Mouse (Mus musculus): ENCODE data around the gene Trak1.
"Not testable (repeated sequence)": the region's sequence is repeated elsewhere in the genome, so short reads cannot be mapped to it uniquely, and the experiment has no call there.

The Trak1 gene

DNA sequence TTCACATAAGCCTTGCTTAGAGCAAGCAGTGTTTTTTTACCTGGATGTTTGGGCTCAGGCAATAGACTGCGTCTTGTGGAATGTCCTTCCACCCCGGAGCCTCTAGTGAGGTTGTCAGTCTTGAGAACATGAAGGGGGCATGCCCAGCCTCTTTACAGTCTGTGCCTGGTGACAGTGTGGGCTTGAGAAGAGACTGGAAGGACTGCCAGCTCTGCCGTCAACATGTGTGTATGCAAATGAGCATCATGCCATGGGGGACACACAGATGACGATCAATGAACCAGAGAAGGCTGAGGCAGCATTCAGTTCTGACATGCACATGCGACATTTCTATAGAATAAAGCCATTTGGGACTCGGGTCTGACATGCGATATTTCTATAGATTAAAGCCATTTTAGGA is 132.3 kb downstream of the Trak1 start:
- in situ Hi-C loops (cut with MboI, MseI), result no loop called here

DNA sequence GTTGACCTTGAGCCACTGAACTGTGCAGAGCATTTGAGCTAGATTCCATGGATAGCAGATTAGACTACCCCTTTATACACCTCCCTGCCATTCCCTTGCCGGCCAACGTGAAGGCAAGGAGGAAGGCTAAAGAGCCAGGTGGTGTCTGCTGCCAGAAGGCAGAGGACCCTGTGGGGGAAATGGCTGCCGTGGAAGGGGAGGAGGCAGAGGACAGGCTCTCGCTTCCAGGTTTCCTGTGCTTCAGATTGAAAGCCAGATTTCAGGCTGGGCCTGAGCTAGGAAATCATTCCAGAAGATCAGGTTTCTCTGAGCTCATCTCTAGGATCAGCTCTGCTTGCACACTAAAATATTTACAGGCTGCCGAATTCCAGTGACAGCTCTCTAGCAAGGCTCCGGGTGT is 133.1 kb downstream of the Trak1 start:
- in situ Hi-C loops (cut with MboI, MseI), result no loop called here

GRCm38 (mm10) chr9:121433745-121434528 is 136.6 kb downstream of the Trak1 start:
- in situ Hi-C loops (cut with MboI, MseI), result no loop called here

DNA sequence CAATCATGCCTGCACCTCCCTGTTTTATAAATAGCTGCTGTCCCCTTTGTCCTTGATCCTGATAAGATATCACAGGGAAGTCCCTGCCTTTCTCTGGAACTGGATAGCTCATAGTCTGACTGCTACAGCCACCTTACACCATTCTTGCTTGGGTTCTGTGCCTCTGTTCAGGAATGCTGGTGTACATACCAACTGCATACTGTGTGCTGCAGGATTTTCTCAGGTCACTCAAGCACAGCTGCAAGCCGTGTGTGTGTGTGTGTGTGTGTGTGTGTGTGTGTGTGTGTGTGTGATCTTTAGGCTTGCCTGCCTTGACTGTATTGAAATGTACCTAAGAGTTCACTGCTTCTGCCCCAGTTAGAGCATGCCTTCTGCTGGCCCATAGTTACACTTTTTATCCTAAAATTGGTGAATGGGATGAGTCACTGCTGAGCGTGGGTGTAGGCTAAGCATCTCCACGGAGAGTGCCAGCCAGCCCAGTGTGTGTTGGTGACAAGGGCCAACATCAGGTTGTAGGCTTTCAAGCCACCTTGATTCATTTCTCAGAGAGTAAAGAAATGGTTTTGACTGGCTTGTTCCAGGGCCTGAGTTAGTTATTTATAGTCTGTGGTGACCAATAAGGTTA is 138.1 kb downstream of the Trak1 start:
- in situ Hi-C loops (cut with MboI, MseI), result no loop called here

DNA sequence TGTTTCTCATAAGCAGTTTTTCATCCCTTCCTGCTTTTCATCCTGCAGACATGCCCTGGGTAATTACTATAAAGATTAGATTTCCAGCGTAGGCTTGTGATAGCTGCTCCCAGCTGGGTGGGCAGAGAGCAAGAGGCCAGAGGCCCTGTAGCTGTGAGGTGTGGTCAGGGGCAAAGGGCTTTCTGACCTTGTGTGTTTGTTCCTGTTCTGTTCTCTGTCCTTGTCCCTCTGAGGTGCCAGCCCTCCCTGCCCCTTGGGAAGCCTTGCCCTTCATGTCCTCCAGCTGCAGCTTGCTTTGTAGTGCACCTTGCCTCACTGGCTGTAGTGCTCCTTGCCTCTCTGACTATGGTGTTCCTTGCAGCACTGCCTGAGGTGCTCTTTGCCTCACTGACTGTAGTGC is 139.2 kb downstream of the Trak1 start:
- in situ Hi-C loops (cut with MboI, MseI), result no loop called here

DNA sequence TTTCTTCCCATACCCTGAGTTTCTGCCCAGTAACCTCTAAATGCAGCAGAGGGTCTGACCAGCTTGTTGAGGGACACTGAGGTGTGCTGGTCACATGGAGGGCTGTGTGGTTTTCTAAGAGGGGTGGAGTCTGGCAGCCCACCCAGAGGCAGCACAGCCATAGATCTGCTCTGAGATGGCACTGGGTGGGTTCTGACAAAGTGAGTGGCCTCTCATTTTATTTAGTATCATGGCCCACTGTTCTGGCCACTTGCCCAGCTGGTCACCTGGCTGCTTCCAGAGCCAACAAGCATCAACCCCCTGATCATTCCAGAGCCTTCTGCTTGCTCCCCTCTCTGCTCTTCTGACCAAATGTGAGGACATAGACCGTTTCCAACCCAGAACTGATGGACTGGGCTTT is 144.8 kb downstream of the Trak1 start:
- in situ Hi-C loops (cut with MboI, MseI), result no loop called here

DNA sequence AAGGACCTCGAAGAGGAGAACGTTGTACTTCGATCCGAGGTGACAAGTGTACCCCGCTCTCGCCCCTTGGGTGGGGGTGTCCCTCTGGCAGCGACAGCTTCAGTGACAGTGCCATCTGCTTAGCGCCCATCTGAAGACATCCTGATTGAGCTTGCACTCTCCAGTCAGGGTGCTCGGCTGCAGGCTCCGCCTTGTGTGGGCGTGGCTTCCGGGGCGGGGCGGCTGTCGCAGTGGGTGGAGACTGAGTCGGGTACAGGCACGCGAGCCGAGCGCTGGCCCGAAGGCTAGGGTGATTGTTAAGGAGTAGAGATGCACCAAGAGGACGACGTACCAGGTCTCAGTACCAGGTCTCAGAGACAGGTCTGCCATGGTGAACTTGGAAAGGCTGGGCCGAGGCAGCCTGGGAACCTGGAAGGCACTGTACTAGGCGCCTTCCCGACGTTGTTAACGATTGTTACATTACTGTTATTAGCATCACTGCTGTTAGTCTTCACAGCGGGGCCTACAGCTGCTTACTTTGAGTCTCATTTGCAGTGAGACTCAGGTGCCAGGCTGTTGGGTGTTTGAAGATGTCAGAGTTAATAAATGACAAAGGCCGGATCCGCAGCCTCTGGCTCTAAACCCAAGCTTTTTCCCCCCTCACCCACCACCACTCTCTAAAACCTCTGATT is 146.5 kb downstream of the Trak1 start:
- in situ Hi-C loops (cut with MboI, MseI), result no loop called here

DNA sequence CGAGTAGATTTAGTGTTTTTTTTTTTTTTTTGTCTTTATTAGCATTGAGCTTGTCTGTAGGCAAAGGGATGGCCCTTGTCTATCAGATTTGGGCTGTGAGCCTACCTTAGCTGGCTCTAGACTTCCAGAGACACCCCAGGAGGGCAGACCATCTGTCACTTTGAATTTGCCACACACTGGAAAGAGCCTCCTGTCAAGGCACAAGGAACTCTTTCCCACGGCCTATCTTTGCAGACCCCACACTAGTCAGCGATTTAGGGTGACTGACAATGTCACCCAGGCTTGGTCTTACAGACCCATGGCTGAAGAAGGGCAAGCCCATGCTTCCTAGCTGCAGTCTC is 147.0 kb downstream of the Trak1 start:
- in situ Hi-C loops (cut with MboI, MseI), result no loop called here

DNA sequence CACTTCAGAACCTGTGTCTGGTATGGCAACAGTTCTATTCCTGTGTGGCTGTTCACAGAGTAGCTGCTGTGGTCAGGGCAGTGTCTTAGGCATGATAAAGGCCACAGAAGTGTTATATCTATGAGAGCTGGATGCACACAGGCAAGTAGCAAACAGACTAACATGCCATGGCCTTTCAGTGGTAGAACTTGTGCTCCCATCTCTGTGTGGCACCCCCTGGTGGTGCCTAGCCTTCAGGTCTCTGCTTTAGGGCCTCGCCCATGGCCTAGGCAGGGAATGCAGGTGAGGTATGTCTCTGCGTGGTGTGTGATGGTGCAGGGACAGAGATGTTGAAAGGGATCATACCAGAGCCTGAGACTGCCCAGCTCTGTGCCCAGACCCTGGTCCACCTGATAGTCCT is 148.1 kb downstream of the Trak1 start:
- in situ Hi-C loops (cut with MboI, MseI), result no loop called here

- in situ Hi-C loops (cut with MboI, MseI), result no loop called here
Observed at GRCm38 (mm10) chr9:121446431-121446831, 149.1 kb downstream of the Trak1 start.

DNA sequence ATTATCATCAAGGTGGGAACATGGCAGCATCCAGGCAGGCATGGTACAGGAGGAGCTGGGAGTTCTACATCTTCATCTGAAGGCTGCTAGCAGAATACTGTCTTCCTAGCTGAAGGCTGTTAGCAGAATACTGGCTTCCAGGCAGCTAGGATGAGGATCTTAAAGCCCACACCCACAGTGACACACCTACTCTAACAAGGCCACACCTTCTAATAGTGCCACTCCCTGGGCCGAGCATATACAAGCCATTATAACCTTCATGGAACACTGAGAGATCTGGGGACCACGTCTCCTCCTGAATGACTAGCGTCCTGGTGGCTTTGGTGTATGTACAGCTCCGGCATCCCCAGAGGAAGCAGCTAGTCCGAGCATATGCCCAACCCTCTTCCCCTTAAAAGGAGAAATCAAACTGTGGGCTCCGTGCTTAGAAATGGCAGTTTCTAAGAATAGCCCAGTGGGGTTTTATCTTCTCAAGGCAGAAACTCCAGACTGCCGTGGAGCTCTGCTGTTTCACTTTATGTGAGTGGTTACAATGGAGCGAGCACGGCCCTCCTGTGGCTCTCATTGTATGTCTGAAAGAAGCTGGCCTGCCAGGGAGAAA is 155.1 kb downstream of the Trak1 start:
- in situ Hi-C loops (cut with MboI, MseI), result not testable (repeated sequence)

- in situ Hi-C loops (cut with MboI, MseI), result loop anchor here (5.0 kb wide), 1 partner anchor 68 kb away; no protein-coding TSS in a partner anchor
Observed at GRCm38 (mm10) chr9:121454891-121455290, 157.6 kb downstream of the Trak1 start.

DNA sequence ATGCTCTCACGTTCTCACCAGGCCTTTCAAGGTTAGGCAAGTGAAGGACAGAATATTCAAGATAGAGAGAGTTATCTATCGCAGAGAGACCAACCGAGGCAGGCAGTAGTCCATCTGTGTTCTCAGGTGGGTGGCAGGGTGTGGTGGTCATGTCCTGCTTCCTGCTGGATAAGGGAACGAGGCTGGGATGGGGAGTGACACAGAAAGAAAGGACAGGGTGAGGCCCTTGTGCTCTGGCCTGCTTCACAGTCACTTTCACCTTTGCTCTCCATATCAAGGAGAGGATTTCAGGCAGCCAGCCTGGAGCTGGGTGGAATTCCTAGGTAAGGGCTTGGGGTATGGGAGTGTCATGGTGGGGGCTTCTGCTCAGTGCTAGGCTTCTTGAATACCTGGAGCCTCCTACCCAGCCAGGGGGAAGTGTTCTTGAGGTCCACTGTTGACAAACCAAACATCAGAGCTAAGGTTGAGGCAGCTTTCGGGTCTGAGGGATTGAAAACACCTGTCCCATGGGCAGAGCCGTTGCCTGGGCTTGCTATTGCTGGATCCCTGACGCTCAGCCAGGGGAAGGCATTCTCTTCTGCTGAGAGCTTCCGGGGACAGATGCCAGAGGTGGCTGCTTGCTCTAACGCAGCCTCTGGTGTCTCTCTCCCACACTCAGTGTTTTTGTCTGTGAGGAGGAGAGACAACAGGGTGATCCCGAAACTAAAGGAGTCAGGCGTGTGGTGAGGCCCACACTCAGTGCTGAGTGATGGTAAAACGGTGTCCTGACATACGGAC is 159.6 kb downstream of the Trak1 start:
- in situ Hi-C loops (cut with MboI, MseI), result loop anchor here (5.0 kb wide), 1 partner anchor 70 kb away; no protein-coding TSS in a partner anchor

- in situ Hi-C loops (cut with MboI, MseI), result loop anchor here (5.0 kb wide), 1 partner anchor 71 kb away; no protein-coding TSS in a partner anchor
Observed at GRCm38 (mm10) chr9:121458466-121458865, 161.2 kb downstream of the Trak1 start.

- in situ Hi-C loops (cut with MboI, MseI), result loop anchor here (5.0 kb wide), 1 partner anchor 73 kb away; no protein-coding TSS in a partner anchor
Observed at GRCm38 (mm10) chr9:121459950-121460349, 162.6 kb downstream of the Trak1 start.

GRCm38 (mm10) chr9:121460527-121460926 is 163.2 kb downstream of the Trak1 start:
- in situ Hi-C loops (cut with MboI, MseI), result no loop called here

GRCm38 (mm10) chr9:121467460-121467859 is 170.2 kb downstream of the Trak1 start:
- in situ Hi-C loops (cut with MboI, MseI), result no loop called here

DNA sequence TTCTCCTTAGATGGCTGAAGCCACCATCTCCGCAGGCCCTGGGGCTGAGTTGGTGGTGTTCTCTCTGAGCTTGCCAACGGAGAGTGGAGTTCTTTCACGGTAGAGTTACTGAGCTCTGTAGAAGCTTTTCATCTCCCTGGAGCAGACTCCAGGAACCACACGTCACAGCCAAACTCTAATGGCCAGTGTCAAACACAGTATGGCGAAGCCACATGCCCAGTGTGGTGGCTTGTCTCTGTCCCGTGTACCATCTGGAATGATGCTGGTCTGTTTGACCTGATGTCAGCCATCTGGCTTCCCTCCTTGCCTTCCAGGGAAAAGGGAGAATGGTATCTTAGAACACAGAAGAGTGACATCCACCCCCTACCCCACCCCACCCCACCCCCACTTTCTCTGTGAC is 172.4 kb downstream of the Trak1 start:
- in situ Hi-C loops (cut with MboI, MseI), result no loop called here

GRCm38 (mm10) chr9:121474771-121475170 is 177.5 kb downstream of the Trak1 start:
- in situ Hi-C loops (cut with MboI, MseI), result loop anchor here (25.0 kb wide), 1 partner anchor 313 kb away; the partner anchor contains the start of genes Hhatl and Klhl40

DNA sequence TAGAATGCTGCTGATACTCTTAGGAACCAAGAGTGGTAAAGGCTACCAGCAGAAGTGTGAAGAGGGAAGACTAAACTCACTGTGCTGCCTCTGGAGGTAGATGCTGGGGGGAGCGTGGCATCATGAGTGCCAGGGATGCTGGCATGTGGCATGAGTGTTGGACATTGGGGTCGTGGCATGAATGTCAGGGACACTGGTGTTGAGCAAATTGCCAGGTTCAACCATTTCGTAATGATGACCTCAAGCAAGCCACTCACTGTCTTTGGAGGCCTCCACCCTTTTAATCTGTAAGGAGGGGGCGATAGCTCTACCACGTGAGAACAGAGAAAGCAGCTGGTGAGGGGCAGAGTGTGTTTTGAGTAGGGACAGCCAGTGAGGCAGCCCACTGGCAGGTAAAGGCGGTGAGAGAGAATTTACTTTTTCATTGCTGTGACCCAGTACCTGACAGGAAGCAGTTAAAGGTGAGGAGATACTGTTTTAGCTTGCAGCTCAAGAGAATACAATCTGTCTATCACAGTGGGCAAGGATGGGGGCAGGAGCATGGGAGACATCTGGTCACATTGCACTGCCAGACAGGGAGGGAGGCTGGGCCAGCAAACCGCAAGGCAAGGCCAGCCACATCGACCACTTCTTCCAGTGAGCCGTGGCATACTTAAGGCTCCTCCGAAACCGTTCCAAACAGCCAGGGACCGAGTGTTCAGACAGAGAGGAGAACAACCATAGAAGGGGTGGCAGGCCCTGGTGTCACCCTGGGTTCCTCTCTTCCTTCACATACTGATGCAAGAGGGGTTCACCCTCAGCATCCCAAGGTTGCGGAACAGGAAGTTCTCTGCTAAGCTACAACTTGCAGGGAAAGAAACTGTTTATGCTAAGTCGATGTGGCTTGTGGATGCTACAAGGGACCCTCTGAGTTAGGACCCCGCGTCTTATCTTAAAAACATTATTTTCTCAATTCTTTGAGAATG is 178.5 kb downstream of the Trak1 start:
- in situ Hi-C loops (cut with MboI, MseI), result loop anchor here (25.0 kb wide), 1 partner anchor 312 kb away; the partner anchor contains the start of genes Hhatl and Klhl40
